Mouse (Mus musculus) CH12.LX (cell line): ENCODE measurements around the gene Hmgcs1.

Experiments used
- CTCF ChIP-seq, 2 experiments: IDR thresholded peaks in 1 of 2; conservative IDR thresholded peaks in 1 of 2; 2 replicates each; pipeline ENCODE4 v1.5.1; 2011 to 2012; ENCODE audit warnings: low read depth in 2 of 2, low read length in 2 of 2, improper control_type of control experiment in 1 of 2, inconsistent platforms in 1 of 2, mild to moderate bottlenecking in 1 of 2, moderate library complexity in 1 of 2
- ELF1 ChIP-seq: IDR thresholded peaks from 2 replicates; pipeline ENCODE4 v1.6.1; 2014; ENCODE audit warnings: low read depth, mild to moderate bottlenecking, inconsistent platforms, low read length, improper control_type of control experiment
- MAX ChIP-seq: IDR thresholded peaks from 2 replicates; pipeline ENCODE4 v1.6.1; 2011; ENCODE audit warnings: low read length, improper control_type of control experiment
- NRF1 ChIP-seq: IDR thresholded peaks from 2 replicates; pipeline ENCODE4 v1.6.1; 2014; ENCODE audit warnings: low read depth, mild to moderate bottlenecking, inconsistent platforms, low read length, improper control_type of control experiment, moderate library complexity
- POLR2A ChIP-seq: IDR thresholded peaks from 2 replicates; pipeline ENCODE4 v1.6.1; 2011; ENCODE audit warnings: low read depth, mild to moderate bottlenecking, improper control_type of control experiment, low read length

DNA sequence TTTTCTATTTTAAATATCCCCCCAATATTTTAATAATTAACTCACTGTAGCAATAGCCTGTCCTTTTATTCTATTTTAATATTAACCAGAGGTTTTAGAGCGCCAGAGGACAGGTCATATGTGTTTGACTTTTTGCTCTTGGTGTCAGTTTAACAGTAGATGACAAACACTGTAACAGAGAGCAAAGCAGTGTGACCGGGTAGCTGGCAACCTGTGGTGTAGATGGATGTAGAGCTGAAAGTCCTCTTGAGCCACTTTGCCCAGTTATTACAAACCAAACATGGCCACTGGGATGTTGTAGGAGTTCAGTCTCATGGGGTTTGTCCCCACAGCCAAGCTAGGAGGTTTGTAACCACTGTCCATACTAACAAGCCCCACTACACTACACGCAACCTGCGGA is 8.3 kb downstream of the Hmgcs1 start:
- TF ChIP-seq ELF1, result no peak
- TF ChIP-seq CTCF (conservative IDR thresholded peaks at IDR 0.05 in 1 of 2, IDR thresholded peaks at IDR 0.05 in 1 of 2; ENCODE audit: low read depth in 2 of 2, low read length in 2 of 2), result no peak
- TF ChIP-seq NRF1, result no peak
- TF ChIP-seq POLR2A, result no peak
- TF ChIP-seq MAX, result no peak
